Mouse (Mus musculus): ENCODE data around the gene Ect2. TPM values are rescaled to one million over a fixed set of nuclear protein-coding genes. Genes with fewer than 3 reads are reported as not detected.

The Ect2 gene
- polyA plus RNA-seq (2014; fragmentation: Nextera tagmentation; extraction: Ambion mirVana) = 113 and 121 TPM in 2 replicates

DNA sequence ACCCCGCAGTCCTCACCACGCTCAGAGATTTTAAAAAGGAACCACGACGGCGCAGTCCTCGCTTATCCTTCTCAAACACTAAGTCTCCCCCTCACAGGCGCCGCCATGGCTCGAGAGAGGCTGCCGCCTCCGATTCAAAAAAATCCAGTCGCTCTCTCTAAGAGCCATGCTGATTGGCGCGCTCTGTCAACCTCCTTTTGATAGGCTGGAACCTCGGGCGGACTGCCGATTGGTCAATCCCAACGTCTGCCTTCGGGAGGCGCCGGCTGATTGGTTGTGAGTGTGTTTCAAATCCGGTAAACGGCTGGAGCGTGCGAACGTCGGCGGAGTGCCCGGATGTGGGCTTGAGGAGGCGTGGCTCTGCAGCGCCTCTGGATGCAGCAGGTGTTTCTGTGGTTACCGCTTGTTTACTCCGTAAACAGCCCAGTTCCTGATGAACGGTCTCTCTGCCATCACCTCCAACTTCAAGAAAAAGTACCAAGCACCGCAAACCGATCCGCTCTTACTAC, at the start of gene Ect2:
Ect2 (minus strand) TSS at position 178 of the 509 bp plus-strand sequence.
- WGBS = under 1% methylated on average over 37 of the region's 37 CpGs
- peak; percentile 100 for DNase-seq (ENCODE audit: low spot score, missing footprints)

DNA sequence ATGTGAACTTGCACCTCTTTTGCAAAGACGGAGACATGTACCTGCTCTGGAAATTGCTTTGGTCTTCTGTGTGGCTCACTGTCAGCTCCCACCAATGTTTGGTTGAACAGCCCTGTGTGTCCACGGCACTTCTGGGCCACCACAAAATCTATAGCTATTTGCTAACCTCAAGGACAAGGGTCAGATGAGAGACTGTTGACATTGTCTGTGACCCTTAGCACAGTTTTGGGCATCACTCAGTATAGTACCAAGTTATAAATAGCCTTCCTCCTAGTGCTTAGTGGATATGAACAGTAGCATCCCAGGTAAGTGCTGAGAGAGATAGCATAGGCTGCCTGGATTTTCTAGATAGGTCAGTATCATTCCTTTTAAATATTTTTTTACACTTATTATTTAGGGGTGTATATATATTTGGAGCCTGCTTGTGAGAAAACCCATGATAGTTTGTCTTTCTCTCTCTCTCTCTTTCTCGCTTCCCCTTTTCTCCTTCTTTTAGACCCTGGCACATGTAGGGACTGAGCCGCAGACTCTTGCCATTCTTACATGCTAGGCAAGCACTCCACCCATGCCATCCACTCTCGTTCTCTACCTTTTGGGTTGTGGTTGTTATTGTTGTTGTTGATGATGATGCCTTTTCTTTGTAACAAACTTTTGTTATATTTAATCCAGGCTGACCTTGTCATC, 48.2 kb upstream of the Ect2 start:
- H3K9ac ChIP-seq (ENCODE audit: low read length) = no peak overlapping the region
- H3K27me3 ChIP-seq (ENCODE audit: control insufficient read depth, insufficient read depth, low read length) = no peaks in the 10 kb centered on the region
- H3K27ac ChIP-seq (ENCODE audit: low read depth, low read length) = no peak overlapping the region
- no peaks in the 10 kb centered on the region for H3K36me3 ChIP-seq (ENCODE audit: control insufficient read depth, insufficient read depth, low read length)
- no peaks in the 10 kb centered on the region for H3K9me3 ChIP-seq (ENCODE audit: control insufficient read depth, low read length)
- ATAC-seq (ENCODE audit: low FRiP score) (no peak), DNase-seq (ENCODE audit: low spot score, missing footprints) (no peak)
- WGBS = 88% methylated on average over 5 of the region's 5 CpGs
- H3K4me2 ChIP-seq = no peak overlapping the region
- H3K4me3 ChIP-seq (ENCODE audit: low read depth, low read length) = no peak overlapping the region
- H3K4me1 ChIP-seq (ENCODE audit: control insufficient read depth, insufficient read depth, low read length) = no peaks in the 10 kb centered on the region

More for the DNA sequence above, at the start of gene Ect2:
- Histone ChIP-seq H3K4me3 (ENCODE audit: low read depth, low read length) (peak within 1 kb of the TSS; percentile 92), H3K4me2 (peak within 1 kb of the TSS; percentile 47), H3K9ac (ENCODE audit: low read length) (peak within 1 kb of the TSS; percentile 89), H3K36me3 (ENCODE audit: control insufficient read depth, insufficient read depth, low read length) (peaks cover 2% of the 10 kb centered on the region; the same call in 1 of the 2 replicates), H3K4me1 (ENCODE audit: control insufficient read depth, insufficient read depth, low read length) (peaks cover 17% of the 10 kb centered on the region), H3K27me3 (ENCODE audit: control insufficient read depth, insufficient read depth, low read length) (no peaks in the 10 kb centered on the region), H3K27ac (ENCODE audit: low read depth, low read length) (peak within 1 kb of the TSS; percentile 40), H3K9me3 (ENCODE audit: control insufficient read depth, low read length) (no peaks in the 10 kb centered on the region)
- ATAC-seq (ENCODE audit: low FRiP score) = peak; percentile 100

- Histone ChIP-seq H3K9ac (ENCODE audit: low read length) (no peak overlapping the region), H3K27me3 (ENCODE audit: control insufficient read depth, insufficient read depth, low read length) (no peaks in the 10 kb centered on the region), H3K4me3 (ENCODE audit: low read depth, low read length) (no peak overlapping the region), H3K9me3 (ENCODE audit: control insufficient read depth, low read length) (no peaks in the 10 kb centered on the region), H3K27ac (ENCODE audit: low read depth, low read length) (no peak overlapping the region), H3K36me3 (ENCODE audit: control insufficient read depth, insufficient read depth, low read length) (no peaks in the 10 kb centered on the region), H3K4me1 (ENCODE audit: control insufficient read depth, insufficient read depth, low read length) (no peaks in the 10 kb centered on the region), H3K4me2 (no peak overlapping the region)
- DNase-seq (ENCODE audit: low spot score, missing footprints) = no peak
- no peak for ATAC-seq (ENCODE audit: low FRiP score)
- 94% methylated on average over 7 of the region's 7 CpGs for WGBS
Observed at GRCm38 (mm10) chr3:27199120-27199519, 45.4 kb upstream of the Ect2 start.

- WGBS = 72% methylated on average over 5 of the region's 5 CpGs
- no peak for ATAC-seq (ENCODE audit: low FRiP score)
Observed at GRCm38 (mm10) chr3:27197816-27198215, 44.1 kb upstream of the Ect2 start.

GRCm38 (mm10) chr3:27196529-27196928, 42.9 kb upstream of the Ect2 start:
- Histone ChIP-seq H3K27me3 (ENCODE audit: control insufficient read depth, insufficient read depth, low read length) (no peaks in the 10 kb centered on the region), H3K36me3 (ENCODE audit: control insufficient read depth, insufficient read depth, low read length) (no peaks in the 10 kb centered on the region), H3K9ac (ENCODE audit: low read length) (no peak overlapping the region), H3K4me3 (ENCODE audit: low read depth, low read length) (no peak overlapping the region), H3K4me1 (ENCODE audit: control insufficient read depth, insufficient read depth, low read length) (no peaks in the 10 kb centered on the region), H3K27ac (ENCODE audit: low read depth, low read length) (no peak overlapping the region), H3K4me2 (no peak overlapping the region), H3K9me3 (ENCODE audit: control insufficient read depth, low read length) (no peaks in the 10 kb centered on the region)
- 79% methylated on average over 1 of the region's 1 CpGs for WGBS
- ATAC-seq (ENCODE audit: low FRiP score) = no peak
- no peak for DNase-seq (ENCODE audit: low spot score, missing footprints)

More at GRCm38 (mm10) chr3:27197816-27198215, 44.1 kb upstream of the Ect2 start:
- no peaks in the 10 kb centered on the region for H3K27me3 ChIP-seq (ENCODE audit: control insufficient read depth, insufficient read depth, low read length)
- no peaks in the 10 kb centered on the region for H3K36me3 ChIP-seq (ENCODE audit: control insufficient read depth, insufficient read depth, low read length)
- H3K27ac ChIP-seq (ENCODE audit: low read depth, low read length) = no peak overlapping the region
- H3K9me3 ChIP-seq (ENCODE audit: control insufficient read depth, low read length) = no peaks in the 10 kb centered on the region
- no peak overlapping the region for H3K4me2 ChIP-seq
- H3K4me1 ChIP-seq (ENCODE audit: control insufficient read depth, insufficient read depth, low read length) = no peaks in the 10 kb centered on the region
- no peak overlapping the region for H3K9ac ChIP-seq (ENCODE audit: low read length)
- peak; percentile 68 for DNase-seq (ENCODE audit: low spot score, missing footprints)
- H3K4me3 ChIP-seq (ENCODE audit: low read depth, low read length) = no peak overlapping the region

GRCm38 (mm10) chr3:27195573-27196227, 42.0 kb upstream of the Ect2 start:
- Histone ChIP-seq H3K9ac (ENCODE audit: low read length) (no peak overlapping the region), H3K27me3 (ENCODE audit: control insufficient read depth, insufficient read depth, low read length) (no peaks in the 10 kb centered on the region), H3K36me3 (ENCODE audit: control insufficient read depth, insufficient read depth, low read length) (no peaks in the 10 kb centered on the region), H3K4me2 (no peak overlapping the region), H3K4me3 (ENCODE audit: low read depth, low read length) (no peak overlapping the region), H3K4me1 (ENCODE audit: control insufficient read depth, insufficient read depth, low read length) (no peaks in the 10 kb centered on the region), H3K27ac (ENCODE audit: low read depth, low read length) (no peak overlapping the region), H3K9me3 (ENCODE audit: control insufficient read depth, low read length) (no peaks in the 10 kb centered on the region)
- ATAC-seq (ENCODE audit: low FRiP score) (no peak), DNase-seq (ENCODE audit: low spot score, missing footprints) (no peak)
- 88% methylated on average over 8 of the region's 8 CpGs for WGBS

DNA sequence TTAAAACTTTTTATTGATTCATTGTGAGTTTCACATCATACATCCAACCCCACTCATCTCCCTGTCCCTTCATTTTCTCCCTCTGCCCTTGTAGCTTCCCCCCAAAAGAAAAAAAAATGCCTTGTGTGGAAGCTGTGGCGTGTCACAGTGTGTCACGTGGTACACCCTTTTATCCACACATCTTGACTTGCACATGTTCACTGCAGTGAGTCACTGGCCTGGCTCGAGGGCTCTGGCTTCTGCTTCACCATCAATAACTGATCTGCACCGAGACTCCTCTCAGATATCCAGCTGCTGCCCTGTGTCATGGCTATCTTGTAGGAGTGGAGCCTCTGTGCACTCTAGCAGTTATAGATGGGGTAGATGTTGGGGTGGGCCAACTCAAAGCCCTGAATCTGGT, 41.5 kb upstream of the Ect2 start:
- H3K4me1 ChIP-seq (ENCODE audit: control insufficient read depth, insufficient read depth, low read length) = no peaks in the 10 kb centered on the region
- no peak for ATAC-seq (ENCODE audit: low FRiP score)
- no peak overlapping the region for H3K9ac ChIP-seq (ENCODE audit: low read length)
- H3K36me3 ChIP-seq (ENCODE audit: control insufficient read depth, insufficient read depth, low read length) = no peaks in the 10 kb centered on the region
- H3K27ac ChIP-seq (ENCODE audit: low read depth, low read length) = no peak overlapping the region
- WGBS = 82% methylated on average over 4 of the region's 4 CpGs
- no peak for DNase-seq (ENCODE audit: low spot score, missing footprints)
- no peak overlapping the region for H3K4me3 ChIP-seq (ENCODE audit: low read depth, low read length)
- H3K4me2 ChIP-seq = no peak overlapping the region
- no peaks in the 10 kb centered on the region for H3K27me3 ChIP-seq (ENCODE audit: control insufficient read depth, insufficient read depth, low read length)
- H3K9me3 ChIP-seq (ENCODE audit: control insufficient read depth, low read length) = no peaks in the 10 kb centered on the region

DNA sequence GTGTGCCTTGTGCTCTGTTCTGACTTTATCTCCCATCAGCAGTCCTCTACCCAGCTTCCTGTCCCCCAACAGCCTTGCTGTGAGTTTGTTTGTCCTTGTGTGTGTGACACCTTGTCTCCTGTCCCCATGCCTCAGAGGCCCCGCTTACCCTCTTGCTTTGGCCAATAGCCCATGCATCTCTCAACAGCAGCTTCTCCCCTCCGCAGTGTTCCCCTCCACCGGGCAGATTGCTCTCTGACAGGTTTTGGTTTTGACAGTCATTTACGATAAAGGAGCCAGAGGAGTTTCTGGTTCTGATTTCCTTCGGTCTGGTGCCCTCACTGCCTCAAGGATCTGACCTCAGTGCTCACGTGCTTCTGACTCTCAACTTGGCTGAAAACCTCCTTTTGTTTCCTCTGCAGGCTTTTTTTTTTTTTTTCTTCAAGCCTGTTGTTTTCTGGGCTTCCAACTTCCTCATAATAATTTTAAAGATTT, 40.2 kb upstream of the Ect2 start:
- Histone ChIP-seq H3K36me3 (ENCODE audit: control insufficient read depth, insufficient read depth, low read length) (no peaks in the 10 kb centered on the region), H3K4me2 (no peak overlapping the region), H3K27ac (ENCODE audit: low read depth, low read length) (no peak overlapping the region), H3K4me1 (ENCODE audit: control insufficient read depth, insufficient read depth, low read length) (no peaks in the 10 kb centered on the region), H3K27me3 (ENCODE audit: control insufficient read depth, insufficient read depth, low read length) (no peaks in the 10 kb centered on the region), H3K9ac (ENCODE audit: low read length) (no peak overlapping the region), H3K9me3 (ENCODE audit: control insufficient read depth, low read length) (no peaks in the 10 kb centered on the region), H3K4me3 (ENCODE audit: low read depth, low read length) (no peak overlapping the region)
- WGBS = 77% methylated on average over 6 of the region's 6 CpGs
- ATAC-seq (ENCODE audit: low FRiP score) (no peak), DNase-seq (ENCODE audit: low spot score, missing footprints) (peak; percentile 45)

DNA sequence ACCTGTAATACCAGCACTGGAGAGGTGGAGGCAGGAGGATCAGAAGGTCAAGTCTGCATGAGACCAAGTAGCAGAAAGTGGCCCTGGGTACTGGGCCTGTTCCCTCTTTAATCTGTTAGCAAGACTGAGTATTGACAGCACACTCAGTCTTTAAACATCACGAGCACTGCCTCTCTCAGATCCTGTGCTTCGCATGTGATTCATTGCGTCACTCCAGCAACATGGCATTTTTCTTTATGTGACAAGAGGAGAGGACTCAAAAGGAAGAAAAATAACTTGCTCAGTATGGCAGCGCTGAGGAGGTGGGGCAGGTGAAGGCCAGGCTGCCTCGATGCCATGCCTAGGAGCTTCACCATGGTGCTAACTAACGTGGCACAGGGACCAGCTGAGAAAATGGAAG, 38.2 kb upstream of the Ect2 start:
- Histone ChIP-seq H3K9me3 (ENCODE audit: control insufficient read depth, low read length) (no peaks in the 10 kb centered on the region), H3K36me3 (ENCODE audit: control insufficient read depth, insufficient read depth, low read length) (no peaks in the 10 kb centered on the region), H3K4me3 (ENCODE audit: low read depth, low read length) (no peak overlapping the region), H3K4me1 (ENCODE audit: control insufficient read depth, insufficient read depth, low read length) (no peaks in the 10 kb centered on the region), H3K9ac (ENCODE audit: low read length) (no peak overlapping the region), H3K27ac (ENCODE audit: low read depth, low read length) (no peak overlapping the region), H3K27me3 (ENCODE audit: control insufficient read depth, insufficient read depth, low read length) (no peaks in the 10 kb centered on the region), H3K4me2 (no peak overlapping the region)
- ATAC-seq (ENCODE audit: low FRiP score) (no peak), DNase-seq (ENCODE audit: low spot score, missing footprints) (peak; percentile 28)
- 86% methylated on average over 6 of the region's 6 CpGs for WGBS
